Mouse (Mus musculus) heart, embryonic 13.5 days (tissue): Measurements from ENCODE around the gene Rrp36. TPM values are rescaled to one million over a fixed set of nuclear protein-coding genes. Genes with fewer than 3 reads are reported as not detected.
A peak's percentile ranks its signal among the peaks of the same experiment; 100 is the strongest.

Experiments used
- ATAC-seq: fragments of 200-750 bp; cut with Nextera tagmentation; 2 replicates; pipeline ENCODE4 v1.8.0; 2017; ENCODE audit warnings: moderate TSS enrichment; ENCODE audit not compliant: insufficient number of reproducible peaks, low FRiP score, low TSS enrichment; ENCODE audit errors: extremely low read depth
- H3K27ac ChIP-seq: fragments of 300-500 bp; sonication (generic); replicated peaks from 2 replicates; pipeline ENCODE4 v1.5.1; 2015; ENCODE audit warnings: moderate library complexity, mild to moderate bottlenecking, inconsistent platforms
- H3K27me3 ChIP-seq: fragments of 300-500 bp; sonication (generic); replicated peaks from 2 replicates; pipeline ENCODE4 v1.6.1; 2015; ENCODE audit warnings: mild to moderate bottlenecking, inconsistent platforms
- H3K36me3 ChIP-seq: fragments of 300-500 bp; sonication (generic); 2 replicates; pipeline ENCODE4 v1.6.1; 2015; ENCODE audit warnings: mild to moderate bottlenecking, inconsistent platforms
- H3K4me1 ChIP-seq: fragments of 300-500 bp; sonication (generic); 2 replicates; pipeline ENCODE4 v1.6.1; 2015; ENCODE audit warnings: inconsistent platforms
- H3K4me2 ChIP-seq: fragments of 300-500 bp; sonication (generic); 2 replicates; pipeline ENCODE4 v1.6.1; 2015; ENCODE audit warnings: inconsistent platforms, mild to moderate bottlenecking, moderate library complexity
- H3K4me3 ChIP-seq: fragments of 300-500 bp; sonication (generic); 2 replicates; pipeline ENCODE4 v1.5.1; 2015; ENCODE audit warnings: moderate library complexity, mild to moderate bottlenecking, inconsistent platforms
- H3K9ac ChIP-seq: fragments of 300-500 bp; sonication (generic); 2 replicates; pipeline ENCODE4 v1.6.1; 2015; ENCODE audit warnings: inconsistent platforms, mild to moderate bottlenecking, moderate library complexity
- H3K9me3 ChIP-seq: fragments of 300-500 bp; sonication (generic); 2 replicates; pipeline ENCODE4 v1.6.1; 2016; ENCODE audit warnings: inconsistent platforms
- WGBS: fragments of 180-500 bp; shearing (Covaris S2); methylation state at CpG from one replicate; pipeline ENCODE4 v1.1.7; 2015; ENCODE audit warnings: mixed read lengths; 5-methylcytosine and 5-hydroxymethylcytosine counted together
- polyA plus RNA-seq: library from polyadenylated mRNA; unstranded; fragments of >200 nt; fragmentation: Nextera tagmentation; extraction: Ambion mirVana; gene quantifications from 2 replicates; pipeline ENCODE4 v1.2.1, GENCODE M21; 2015

Rrp36 gene
- polyA plus RNA-seq, 1 experiment from 2014 or later = 37.6 TPM

- Histone ChIP-seq H3K36me3 (peaks cover 16% of the 10 kb centered on the region), H3K4me1 (peaks cover 76% of the 10 kb centered on the region), H3K9me3 (no peaks in the 10 kb centered on the region), H3K4me3 (peak overlapping the region; percentile 74), H3K27me3 (no peaks in the 10 kb centered on the region), H3K9ac (peak overlapping the region; percentile 94), H3K4me2 (peak overlapping the region; percentile 86), H3K27ac (0 out of 2 replicates have a peak overlapping the region, but pooled peaks have one; percentile 93)
- no peak for ATAC-seq
- 45% methylated on average over 6 of the region's 6 CpGs for WGBS
Measured at GRCm38 (mm10) chr17:46627409-46627808, 46.7 kb downstream of the Rrp36 start.

DNA sequence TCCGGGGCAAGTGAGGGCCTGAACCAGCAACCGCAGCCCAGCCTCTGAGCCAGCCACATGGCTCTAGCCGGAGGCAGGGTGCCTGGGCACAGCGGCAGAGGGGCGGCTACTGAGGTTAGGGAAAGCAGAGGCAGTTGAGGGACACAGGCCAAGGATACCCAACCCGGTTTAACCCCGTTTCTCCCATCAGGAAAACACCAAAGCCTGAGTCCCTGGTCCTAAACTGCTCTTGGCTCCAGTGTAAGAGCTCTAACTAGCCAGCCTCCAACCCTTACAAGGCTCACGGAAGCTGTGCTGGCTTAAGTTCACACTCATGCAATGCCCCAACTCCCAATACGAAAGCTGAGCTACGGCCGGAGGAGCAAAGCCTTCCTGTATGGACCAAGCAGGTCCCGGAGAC, 49.6 kb downstream of the Rrp36 start:
- WGBS = 47% methylated on average over 12 of the region's 12 CpGs
- peaks cover 87% of the 10 kb centered on the region for H3K4me1 ChIP-seq

DNA sequence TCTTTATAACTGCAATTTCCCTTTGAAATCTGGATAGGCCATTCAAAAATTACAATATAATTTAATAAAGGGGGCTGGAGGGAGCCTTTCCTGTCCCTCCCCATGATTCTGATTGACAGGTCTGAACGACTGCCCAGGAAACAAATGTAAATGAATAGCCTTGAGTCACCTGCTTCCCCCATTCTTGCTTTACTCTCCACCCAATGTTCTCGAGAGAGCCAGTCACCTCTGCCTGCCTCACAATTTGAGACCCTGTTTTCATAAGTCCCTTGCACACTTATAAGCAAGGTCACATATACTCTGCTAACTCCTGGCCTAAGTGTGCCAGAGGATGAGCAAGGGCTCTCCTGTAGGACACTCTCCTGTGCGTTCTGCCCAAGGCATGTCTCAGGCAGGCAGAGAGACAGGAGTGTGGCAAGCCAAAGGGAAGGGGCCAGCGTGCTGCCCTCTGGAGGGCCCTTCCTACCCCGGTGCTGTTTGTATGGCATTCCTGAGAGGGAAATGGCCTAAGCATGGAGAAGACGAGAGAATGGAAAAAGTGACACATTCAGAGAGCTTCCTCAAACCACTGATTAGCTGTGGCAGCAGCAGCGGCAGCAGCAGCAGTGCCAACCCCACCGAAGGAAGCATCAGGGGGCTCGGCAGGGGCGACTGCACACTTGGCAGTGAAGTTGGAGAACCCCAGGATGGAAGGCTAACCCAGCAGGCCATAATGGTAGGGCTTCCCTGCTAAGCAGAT, 50.2 kb downstream of the Rrp36 start:
- Histone ChIP-seq H3K9ac (peak overlapping the region; percentile 76), H3K9me3 (no peaks in the 10 kb centered on the region), H3K27me3 (no peaks in the 10 kb centered on the region), H3K4me1 (peaks cover 92% of the 10 kb centered on the region), H3K36me3 (no peaks in the 10 kb centered on the region), H3K4me2 (peak overlapping the region; percentile 63), H3K27ac (peak overlapping the region; percentile 86), H3K4me3 (peak overlapping the region; percentile 24)
- no peak for ATAC-seq
- WGBS = 9% methylated on average over 10 of the region's 10 CpGs

More for the DNA sequence above, 49.6 kb downstream of the Rrp36 start:
- Histone ChIP-seq H3K4me3 (peak overlapping the region; percentile 24), H3K4me2 (peak overlapping the region; percentile 63), H3K36me3 (no peaks in the 10 kb centered on the region), H3K27me3 (no peaks in the 10 kb centered on the region), H3K9ac (peak overlapping the region; percentile 76), H3K9me3 (no peaks in the 10 kb centered on the region), H3K27ac (peak overlapping the region; percentile 86)
- ATAC-seq = no peak

DNA sequence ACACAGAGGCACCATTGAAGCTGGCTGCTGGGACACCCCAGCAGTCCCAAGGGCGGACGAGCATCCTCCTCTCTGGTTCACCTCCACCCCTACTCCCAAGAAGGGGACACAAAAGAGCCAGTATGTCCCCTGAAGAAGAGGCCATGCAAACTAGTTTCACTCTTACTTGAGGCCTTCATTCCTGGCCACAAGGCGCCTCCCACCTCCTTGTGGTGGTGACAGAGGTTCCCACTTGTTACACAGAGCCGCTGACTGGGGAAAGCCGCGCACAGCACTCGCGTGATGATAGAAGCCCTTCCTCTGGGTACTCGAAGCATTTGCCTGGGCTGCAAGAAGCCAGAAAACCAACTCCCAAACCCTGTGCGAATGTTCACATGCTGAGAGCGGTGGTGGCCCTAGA, 51.9 kb downstream of the Rrp36 start:
- peak overlapping the region; percentile 95 for H3K27ac ChIP-seq
- H3K4me2 ChIP-seq = peak overlapping the region; percentile 63
- no peaks in the 10 kb centered on the region for H3K36me3 ChIP-seq
- WGBS = 40% methylated on average over 11 of the region's 11 CpGs
- no peaks in the 10 kb centered on the region for H3K9me3 ChIP-seq
- H3K4me3 ChIP-seq = no peak overlapping the region
- H3K9ac ChIP-seq = peak overlapping the region; percentile 53
- H3K27me3 ChIP-seq = no peaks in the 10 kb centered on the region
- H3K4me1 ChIP-seq = peaks cover 99% of the 10 kb centered on the region
- no peak for ATAC-seq

GRCm38 (mm10) chr17:46621324-46621723, 52.8 kb downstream of the Rrp36 start:
- Histone ChIP-seq H3K9ac (peak overlapping the region; percentile 71), H3K9me3 (no peaks in the 10 kb centered on the region), H3K36me3 (no peaks in the 10 kb centered on the region), H3K27me3 (no peaks in the 10 kb centered on the region), H3K4me3 (peak overlapping the region; percentile 31), H3K4me2 (peak overlapping the region; percentile 63), H3K4me1 (peaks cover 99% of the 10 kb centered on the region), H3K27ac (peak overlapping the region; percentile 95)
- no peak for ATAC-seq
- 27% methylated on average over 15 of the region's 15 CpGs for WGBS

- peak overlapping the region; percentile 95 for H3K27ac ChIP-seq
- peak overlapping the region; percentile 32; the same call in 1 of the 2 replicates for H3K4me3 ChIP-seq
- WGBS = 28% methylated on average over 16 of the region's 16 CpGs
- peak overlapping the region; percentile 80 for H3K9ac ChIP-seq
- ATAC-seq = no peak
- no peaks in the 10 kb centered on the region for H3K36me3 ChIP-seq
- peaks cover 91% of the 10 kb centered on the region for H3K4me1 ChIP-seq
- H3K4me2 ChIP-seq = peak overlapping the region; percentile 64
- no peaks in the 10 kb centered on the region for H3K27me3 ChIP-seq
- no peaks in the 10 kb centered on the region for H3K9me3 ChIP-seq
Measured at GRCm38 (mm10) chr17:46619683-46620357, 54.3 kb downstream of the Rrp36 start.

DNA sequence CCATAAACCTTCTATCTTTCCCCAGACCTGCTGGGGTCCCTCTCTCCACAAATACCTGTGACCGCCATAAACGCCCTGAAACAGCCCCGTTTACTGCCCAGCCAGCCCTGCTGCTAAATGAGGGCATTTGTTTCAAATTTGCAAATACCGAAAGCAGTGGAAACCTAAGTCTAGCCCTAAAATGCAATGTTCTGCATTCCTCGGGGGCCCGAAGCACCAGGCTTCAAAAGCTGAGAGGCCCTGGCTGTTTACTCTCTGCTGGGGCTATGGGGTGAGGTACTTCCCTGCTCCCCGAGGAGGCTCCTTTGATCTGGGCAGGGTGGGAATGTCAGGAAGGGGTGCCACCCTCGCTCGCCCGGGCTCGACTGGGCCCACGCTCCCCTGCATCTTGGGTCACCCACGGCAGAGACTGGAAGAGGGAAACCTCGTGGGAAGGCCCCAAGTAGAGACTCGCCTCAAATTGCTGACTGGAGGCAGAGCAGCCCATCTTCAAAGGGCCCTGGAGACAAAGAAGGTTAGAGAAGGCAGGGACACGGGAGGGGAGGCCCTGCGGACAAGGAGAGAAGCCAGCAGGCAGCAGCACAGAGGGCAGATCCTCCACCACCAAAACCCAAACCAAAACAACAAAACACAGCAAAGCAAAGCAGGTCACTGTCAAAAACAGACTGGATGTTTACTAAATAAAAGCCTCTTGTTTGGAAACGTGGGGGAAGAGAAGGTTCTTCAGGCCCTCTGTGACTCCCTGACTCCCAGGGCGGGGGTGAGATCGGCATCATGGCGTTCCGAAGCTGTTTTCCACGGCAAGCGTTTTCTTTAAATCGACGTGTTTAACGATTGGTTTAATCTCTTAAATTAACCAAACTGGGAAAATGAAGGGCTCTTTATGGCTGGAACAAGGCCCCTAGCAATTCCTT, 55.1 kb downstream of the Rrp36 start:
- Histone ChIP-seq H3K9me3 (no peaks in the 10 kb centered on the region), H3K27me3 (no peaks in the 10 kb centered on the region), H3K36me3 (no peaks in the 10 kb centered on the region), H3K27ac (peak overlapping the region; percentile 95), H3K4me3 (peak overlapping the region; percentile 32), H3K9ac (peak overlapping the region; percentile 80), H3K4me2 (peak overlapping the region; percentile 64), H3K4me1 (peaks cover 91% of the 10 kb centered on the region)
- no peak for ATAC-seq
- 13% methylated on average over 27 of the region's 27 CpGs for WGBS

GRCm38 (mm10) chr17:46618394-46618768, 55.8 kb downstream of the Rrp36 start:
- Histone ChIP-seq H3K27ac (peak overlapping the region; percentile 95), H3K9ac (peak overlapping the region; percentile 80), H3K9me3 (no peaks in the 10 kb centered on the region), H3K36me3 (no peaks in the 10 kb centered on the region), H3K4me1 (peaks cover 91% of the 10 kb centered on the region), H3K4me2 (peak overlapping the region; percentile 64), H3K27me3 (no peaks in the 10 kb centered on the region), H3K4me3 (peak overlapping the region; percentile 32)
- no peak for ATAC-seq
- 10% methylated on average over 6 of the region's 6 CpGs for WGBS

- H3K4me3 ChIP-seq = peak overlapping the region; percentile 32
- H3K9ac ChIP-seq = peak overlapping the region; percentile 80
- no peaks in the 10 kb centered on the region for H3K36me3 ChIP-seq
- peaks cover 91% of the 10 kb centered on the region for H3K4me1 ChIP-seq
- H3K4me2 ChIP-seq = peak overlapping the region; percentile 64
- ATAC-seq = no peak
- H3K9me3 ChIP-seq = no peaks in the 10 kb centered on the region
- no peaks in the 10 kb centered on the region for H3K27me3 ChIP-seq
- H3K27ac ChIP-seq = peak overlapping the region; percentile 95
- WGBS = 45% methylated on average over 12 of the region's 12 CpGs
Measured at GRCm38 (mm10) chr17:46617799-46618198, 56.4 kb downstream of the Rrp36 start.
